Mouse (Mus musculus): Measurements from ENCODE around the gene Prkrip1.

Prkrip1 gene

GRCm38 (mm10) chr5:136198474-136199391 is at the start of gene Prkrip1:
Gene Prkrip1 (minus strand): TSS chr5:136198963.
- peak; percentile 99 for DNase-seq (ENCODE audit: low spot score)

- DNase-seq (ENCODE audit: low spot score), result no peak
Observed at GRCm38 (mm10) chr5:136248441-136248840, 49.7 kb upstream of the Prkrip1 start.

- no peak for DNase-seq (ENCODE audit: low spot score)
Observed at GRCm38 (mm10) chr5:136246452-136246838, 47.7 kb upstream of the Prkrip1 start, which contains the start of gene Sh2b2. Gene Sh2b2 (minus strand): TSS chr5:136246556.

GRCm38 (mm10) chr5:136245541-136246451 is 47.0 kb upstream of the Prkrip1 start:
- DNase-seq (ENCODE audit: low spot score), result no peak

GRCm38 (mm10) chr5:136244762-136245540 is 46.2 kb upstream of the Prkrip1 start:
- DNase-seq (ENCODE audit: low spot score), result peak; percentile 83

GRCm38 (mm10) chr5:136243851-136244761 is 45.3 kb upstream of the Prkrip1 start:
- peak; percentile 69 for DNase-seq (ENCODE audit: low spot score)

- no peak for DNase-seq (ENCODE audit: low spot score)
Observed at GRCm38 (mm10) chr5:136241161-136241560, 42.4 kb upstream of the Prkrip1 start.

GRCm38 (mm10) chr5:136240381-136240780 is 41.6 kb upstream of the Prkrip1 start:
- DNase-seq (ENCODE audit: low spot score), result no peak

GRCm38 (mm10) chr5:136237607-136238006 is 38.8 kb upstream of the Prkrip1 start:
- DNase-seq (ENCODE audit: low spot score), result peak; percentile 59

- DNase-seq (ENCODE audit: low spot score), result no peak
Observed at GRCm38 (mm10) chr5:136236611-136237010, 37.8 kb upstream of the Prkrip1 start.

GRCm38 (mm10) chr5:136230348-136231035 is 31.7 kb upstream of the Prkrip1 start:
- DNase-seq (ENCODE audit: low spot score), result peak; percentile 40

GRCm38 (mm10) chr5:136226246-136226876 is 27.6 kb upstream of the Prkrip1 start:
- DNase-seq (ENCODE audit: low spot score), result no peak

GRCm38 (mm10) chr5:136218585-136218984 is 19.8 kb upstream of the Prkrip1 start:
- no peak for DNase-seq (ENCODE audit: low spot score)

- DNase-seq (ENCODE audit: low spot score), result no peak
Observed at GRCm38 (mm10) chr5:136217932-136218381, 19.2 kb upstream of the Prkrip1 start.

- no peak for DNase-seq (ENCODE audit: low spot score)
Observed at GRCm38 (mm10) chr5:136217004-136217665, 18.4 kb upstream of the Prkrip1 start.

- DNase-seq (ENCODE audit: low spot score), result no peak
Observed at GRCm38 (mm10) chr5:136215958-136216357, 17.2 kb upstream of the Prkrip1 start.

GRCm38 (mm10) chr5:136215211-136215610 is 16.4 kb upstream of the Prkrip1 start:
- no peak for DNase-seq (ENCODE audit: low spot score)

GRCm38 (mm10) chr5:136213716-136214115 is 15.0 kb upstream of the Prkrip1 start:
- DNase-seq (ENCODE audit: low spot score), result no peak

- no peak for DNase-seq (ENCODE audit: low spot score)
Observed at GRCm38 (mm10) chr5:136212716-136213115, 14.0 kb upstream of the Prkrip1 start.

Measured in retina, embryonic 14.5 days (tissue).